ENCODE assay signal across 10 mouse cellular contexts in the genomic region with DNA sequence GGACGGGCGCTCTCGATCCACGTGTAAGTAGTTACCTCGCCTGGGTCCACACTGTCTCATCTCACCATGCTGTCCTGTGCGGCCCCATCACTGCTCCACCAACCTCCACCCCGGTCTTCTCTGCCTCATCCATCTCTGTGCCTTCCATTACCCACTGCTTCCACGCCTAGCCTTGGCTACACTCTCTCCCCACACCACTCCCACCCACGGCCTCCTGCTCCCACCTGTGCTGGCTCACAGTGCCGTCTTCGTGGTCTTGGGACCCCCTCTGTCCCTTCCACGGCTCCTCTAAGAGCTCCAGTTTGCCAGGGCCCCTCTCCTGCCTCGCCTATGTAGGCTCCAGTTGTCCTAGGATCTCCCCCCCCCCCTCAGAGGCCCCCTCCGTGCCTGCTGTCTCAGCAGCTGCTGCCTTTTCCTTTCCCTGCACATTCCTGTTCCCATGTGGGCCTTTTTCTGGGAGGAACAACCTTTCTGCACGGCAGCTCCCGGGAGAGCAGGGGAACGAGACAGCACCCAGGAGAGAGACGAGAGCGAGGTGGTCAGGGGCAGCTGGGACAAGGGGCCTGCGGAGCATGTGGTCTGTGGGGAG. TPM values are rescaled to one million over a fixed set of nuclear protein-coding genes. Genes with fewer than 3 reads are reported as not detected.
DNase-seq lines count a peak whose midpoint lies in the region; ATAC-seq lines count a peak whose summit lies in the region.
"Had no signal": no experiment of that assay in that cellular context is flagged by ENCODE, and none has a peak within 500 bp of the region (broad histone marks: within the 10 kb centered on the region; RNA-seq: fewer than 3 reads in every experiment).

No protein-coding gene starts in this region.

- H3K36me3 ChIP-seq in hindbrain, embryonic 12.5 days = no peaks in the 10 kb centered on the region
- no peaks in the 10 kb centered on the region for H3K36me3 ChIP-seq in neural tube, embryonic 13.5 days

- H3K4me2 ChIP-seq in hindbrain, embryonic 12.5 days (replicated peaks) = peak overlapping the region; percentile 30
- H3K4me2 ChIP-seq in neural tube, embryonic 13.5 days = peak overlapping the region; percentile 47

- no peak for ATAC-seq in hindbrain, embryonic 12.5 days (ENCODE audit: low FRiP score)
- no peak for ATAC-seq in neural tube, embryonic 13.5 days (ENCODE audit: low read depth)

- peak; percentile 58 for DNase-seq in cerebellum, adult 9-11 months
- no peak for DNase-seq in cerebellum, adult 11 months
- DNase-seq in layer of hippocampus, postnatal 36 days = peak; percentile 48 to 51
- no peak for DNase-seq in layer of hippocampus, postnatal 14 days (ENCODE audit: low spot score in 2 of 2)
- DNase-seq in spleen, postnatal 36 days (ENCODE audit: low spot score in 2 of 2) = no peak
- DNase-seq in kidney, postnatal 10 days = no peak
- DNase-seq: B cell, adult 2 months; lung, postnatal 10 days had no signal

- 68% methylated on average over 20 of the region's 20 CpGs for WGBS in hindbrain, embryonic 12.5 days
- WGBS in neural tube, embryonic 13.5 days = 59% methylated on average over 20 of the region's 20 CpGs

- H3K4me3 ChIP-seq in hindbrain, embryonic 12.5 days = no peak overlapping the region
- H3K4me3 ChIP-seq in neural tube, embryonic 13.5 days = peak overlapping the region; percentile 10; the same call in 1 of the 2 replicates

- H3K27ac ChIP-seq in hindbrain, embryonic 12.5 days = peak overlapping the region; percentile 35; the same call in 1 of the 2 replicates
- H3K27ac ChIP-seq in neural tube, embryonic 13.5 days (replicated peaks) = 0 out of 2 replicates have a peak overlapping the region, but pooled peaks have one; percentile 54

- H3K9me3 ChIP-seq in hindbrain, embryonic 12.5 days (replicated peaks) = no peaks in the 10 kb centered on the region
- no peaks in the 10 kb centered on the region for H3K9me3 ChIP-seq in neural tube, embryonic 13.5 days

- H3K9ac ChIP-seq in hindbrain, embryonic 12.5 days = peak overlapping the region; percentile 44
- H3K9ac ChIP-seq in neural tube, embryonic 13.5 days = peak overlapping the region; percentile 58

- peaks cover 60% of the 10 kb centered on the region for H3K27me3 ChIP-seq in hindbrain, embryonic 12.5 days
- H3K27me3 ChIP-seq in neural tube, embryonic 13.5 days = peaks cover 53% of the 10 kb centered on the region

- H3K4me1 ChIP-seq in hindbrain, embryonic 12.5 days = peaks cover 71% of the 10 kb centered on the region
- H3K4me1 ChIP-seq in neural tube, embryonic 13.5 days (replicated peaks) = peaks cover 82% of the 10 kb centered on the region

RNA-seq across cellular contexts. Expression of a gene that starts 10.1 kb away (rescaled TPM):
- 100 to 1,000 TPM; 166 to 180 TPM for total RNA-seq in layer of hippocampus, postnatal 36 days (2021)
- total RNA-seq in layer of hippocampus, postnatal 14 days (2021) = 100 to 1,000 TPM; 184 TPM
- polyA plus RNA-seq in hindbrain, embryonic 12.5 days (2016; fragmentation: Nextera tagmentation; extraction: Ambion mirVana) = 19.1 and 19.7 TPM in 2 replicates
- 17.8 and 21.4 TPM in 2 replicates for polyA plus RNA-seq in neural tube, embryonic 13.5 days (2015; fragmentation: Nextera tagmentation; extraction: Ambion mirVana)

RNA-seq across cellular contexts. Expression of a gene that starts 25.1 kb away (rescaled TPM):
- 1 to 10 TPM in 1 of 2 experiments, under 1 TPM in 1; 0.72 to 1.1 TPM for total RNA-seq in layer of hippocampus, postnatal 36 days (2021)
- total RNA-seq in layer of hippocampus, postnatal 14 days (2021) = 1 to 10 TPM; 1.6 to 1.8 TPM
- 2.3 and 10.5 TPM in 2 replicates for polyA plus RNA-seq in hindbrain, embryonic 12.5 days (2016; fragmentation: Nextera tagmentation; extraction: Ambion mirVana)
- polyA plus RNA-seq in neural tube, embryonic 13.5 days (2015; fragmentation: Nextera tagmentation; extraction: Ambion mirVana) = 3.3 and 7.7 TPM in 2 replicates

RNA-seq across cellular contexts. Expression of a gene that starts 50.5 kb away (rescaled TPM):
- 10 to 100 TPM; 63.6 to 73.5 TPM for total RNA-seq in layer of hippocampus, postnatal 36 days (2021)
- 10 to 100 TPM; 56.0 to 62.2 TPM for total RNA-seq in layer of hippocampus, postnatal 14 days (2021)
- polyA plus RNA-seq in hindbrain, embryonic 12.5 days (2016; fragmentation: Nextera tagmentation; extraction: Ambion mirVana) = 73.1 and 74.1 TPM in 2 replicates
- polyA plus RNA-seq in neural tube, embryonic 13.5 days (2015; fragmentation: Nextera tagmentation; extraction: Ambion mirVana) = 74.4 and 75.9 TPM in 2 replicates

Comparison
In these comparisons a context has a peak if more than half of its experiments do, and no peak if none do; other contexts are left out.
1. DNase-seq: peak in cerebellum, adult 9-11 months (single experiment) and layer of hippocampus, postnatal 36 days (2 of 2); none in cerebellum, adult 11 months (single experiment), layer of hippocampus, postnatal 14 days (0 of 2), spleen, postnatal 36 days (0 of 2) and kidney, postnatal 10 days (single experiment).